In genomic region chr3:122680851-122681250, GRCm38 (mm10) we compare ENCODE assay signal across 23 mouse cellular contexts. TPM values are rescaled to one million over a fixed set of nuclear protein-coding genes. Genes with fewer than 3 reads are reported as not detected.
A peak's percentile ranks its signal among the peaks of the same experiment; 100 is the strongest.
DNase-seq lines count a peak whose midpoint lies in the region; ATAC-seq and TF ChIP-seq lines count a peak whose summit lies in the region.
"Had no signal": no experiment of that assay in that cellular context is flagged by ENCODE, and none has a peak within 500 bp of the region (broad histone marks: within the 10 kb centered on the region; RNA-seq: fewer than 3 reads in every experiment).

No protein-coding gene starts in this region.

- H3K4me1 ChIP-seq in stomach, embryonic 16.5 days (ENCODE audit: control insufficient read depth, insufficient read depth, low read length), result no peaks in the 10 kb centered on the region
- H3K4me1 ChIP-seq in stomach, postnatal 0 days (replicated peaks; ENCODE audit: control insufficient read depth, insufficient read depth), result no peaks in the 10 kb centered on the region
- H3K4me1 ChIP-seq: forebrain, embryonic 10.5 days; forebrain, embryonic 12.5 days had no signal

- intact Hi-C loops in left cerebral cortex, postnatal 4 days (cut with DNase I), result no loop called here
- intact Hi-C loops in left cerebral cortex, postnatal 25 days (cut with DNase I), result no loop called here

- no peaks in the 10 kb centered on the region for H3K36me3 ChIP-seq in stomach, embryonic 16.5 days (ENCODE audit: control insufficient read depth, insufficient read depth, low read length)
- H3K36me3 ChIP-seq in stomach, postnatal 0 days (ENCODE audit: control insufficient read depth, insufficient read depth, low read length), result no peaks in the 10 kb centered on the region
- H3K36me3 ChIP-seq: forebrain, embryonic 10.5 days; forebrain, embryonic 12.5 days; G1E had no signal

- H3K27me3 ChIP-seq in stomach, embryonic 16.5 days (ENCODE audit: control insufficient read depth, insufficient read depth, low read length), result no peaks in the 10 kb centered on the region
- H3K27me3 ChIP-seq in stomach, postnatal 0 days (ENCODE audit: control insufficient read depth, insufficient read depth, low read length), result no peaks in the 10 kb centered on the region
- H3K27me3 ChIP-seq: CH12.LX; forebrain, embryonic 12.5 days; Patski had no signal

- H3K4me3 ChIP-seq in stomach, embryonic 16.5 days (replicated peaks; ENCODE audit: low read length), result no peak overlapping the region
- H3K4me3 ChIP-seq in stomach, postnatal 0 days (ENCODE audit: low read depth, low read length), result no peak overlapping the region
- H3K4me3 ChIP-seq: forebrain, embryonic 10.5 days; forebrain, embryonic 12.5 days had no signal

- H3K4me2 ChIP-seq in stomach, embryonic 16.5 days (ENCODE audit: low read depth, low read length), result no peak overlapping the region
- no peak overlapping the region for H3K4me2 ChIP-seq in stomach, postnatal 0 days (replicated peaks; ENCODE audit: low read depth)
- H3K4me2 ChIP-seq: forebrain, embryonic 12.5 days had no signal

- H3K27ac ChIP-seq in stomach, embryonic 16.5 days (ENCODE audit: low read length), result no peak overlapping the region
- no peak overlapping the region for H3K27ac ChIP-seq in stomach, postnatal 0 days (replicated peaks)
- H3K27ac ChIP-seq: forebrain, embryonic 10.5 days; forebrain, embryonic 12.5 days had no signal

- no peak overlapping the region for H3K9ac ChIP-seq in stomach, embryonic 16.5 days (ENCODE audit: low read length)
- no peak overlapping the region for H3K9ac ChIP-seq in stomach, postnatal 0 days (ENCODE audit: low read length)
- H3K9ac ChIP-seq: forebrain, embryonic 12.5 days had no signal

- H3K9me3 ChIP-seq in stomach, embryonic 16.5 days (replicated peaks; ENCODE audit: control insufficient read depth, low read length), result no peaks in the 10 kb centered on the region
- H3K9me3 ChIP-seq in stomach, postnatal 0 days (ENCODE audit: control insufficient read depth, low read length), result no peaks in the 10 kb centered on the region
- H3K9me3 ChIP-seq: forebrain, embryonic 12.5 days; G1E had no signal

- peak; percentile 64 to 81 for DNase-seq in cerebellum, postnatal 10 days
- peak; percentile 6 to 37 for DNase-seq in cerebellum, postnatal 25 days
- no peak for DNase-seq in cerebellum, adult 9-10 months
- peak; percentile 10 for DNase-seq in left cerebral cortex, postnatal 4 days
- no peak for DNase-seq in left cerebral cortex, postnatal 25 days (ENCODE audit: low spot score in 2 of 2)
- no peak for DNase-seq in stomach, postnatal 0 days (ENCODE audit: low spot score)
- DNase-seq: adrenal gland, adult 8-10 months; adrenal gland, postnatal 14 days; adrenal gland, postnatal 36 days; B cell, adult 2 months; cerebellum, adult 11 months; cerebellum, adult 8-10 months had no signal

- TF ChIP-seq EP300 in stomach, postnatal 0 days (optimal IDR thresholded peaks at IDR 0.05), result no peak

- no peak for TF ChIP-seq CTCF in stomach, postnatal 0 days (IDR thresholded peaks at IDR 0.05; ENCODE audit: low read depth)

- 92% methylated on average over 3 of the region's 3 CpGs for WGBS in stomach, embryonic 16.5 days
- 98% methylated on average over 3 of the region's 3 CpGs for WGBS in stomach, postnatal 0 days

- ATAC-seq in cerebellum, adult (ENCODE audit: insufficient number of reproducible peaks, low FRiP score, low TSS enrichment), result no peak
- ATAC-seq in stomach, embryonic 16.5 days (ENCODE audit: insufficient read depth, low FRiP score), result 0 out of 2 replicates have a peak, but pooled peaks have one; percentile 39
- ATAC-seq in stomach, postnatal 0 days (ENCODE audit: low FRiP score, low TSS enrichment), result no peak
- ATAC-seq: activated CD4-positive, CD25-positive, alpha-beta regulatory T cell, adult 4 months; CD4-positive, CD25-positive, alpha-beta regulatory T cell, adult 4 months; forebrain, embryonic 14.5 days; forebrain, embryonic 16.5 days; Patski had no signal

RNA-seq across cellular contexts. Expression of gene Pde5a, which starts 47.9 kb away (rescaled TPM):
- total RNA-seq in left cerebral cortex, postnatal 4 days (2021), result 10 to 100 TPM; 13.1 to 13.7 TPM
- total RNA-seq in left cerebral cortex, postnatal 25 days (2021), result 10 to 100 TPM; 12.6 to 13.3 TPM
- 16.3 and 17.0 TPM in 2 replicates for polyA plus RNA-seq in stomach, embryonic 16.5 days (2015; fragmentation: Nextera tagmentation; extraction: Ambion mirVana)
- polyA plus RNA-seq in stomach, postnatal 0 days (2015; fragmentation: Nextera tagmentation; extraction: Ambion mirVana), result 12.0 and 12.8 TPM in 2 replicates
- polyA plus RNA-seq: G1E had no signal

Comparison
In these comparisons a context has a peak if more than half of its experiments do, and no peak if none do; other contexts are left out.
1. DNase-seq: peak in cerebellum, postnatal 10 days (2 of 2), cerebellum, postnatal 25 days (2 of 2) and left cerebral cortex, postnatal 4 days (single experiment); none in cerebellum, adult 9-10 months (single experiment), left cerebral cortex, postnatal 25 days (0 of 2) and stomach, postnatal 0 days (single experiment).